Mouse (Mus musculus) cerebellum, adult (tissue): Measurements from ENCODE around the gene Slc1a3.
A peak's percentile ranks its signal among the peaks of the same experiment; 100 is the strongest.
"Not testable (repeated sequence)": the region's sequence is repeated elsewhere in the genome, so short reads cannot be mapped to it uniquely, and the experiment has no call there.

Experiments
- ATAC-seq: cut with Nextera tagmentation; 2 replicates; pipeline ENCODE4 v1.9.2; 2017; ENCODE audit warnings: mild to moderate bottlenecking, moderate library complexity, mixed read lengths; ENCODE audit not compliant: insufficient number of reproducible peaks, low FRiP score, low TSS enrichment

Gene Slc1a3

GRCm38 (mm10) chr15:8711630-8712310 lies 1.2 kb upstream of the Slc1a3 start:
- no peak for ATAC-seq

DNA sequence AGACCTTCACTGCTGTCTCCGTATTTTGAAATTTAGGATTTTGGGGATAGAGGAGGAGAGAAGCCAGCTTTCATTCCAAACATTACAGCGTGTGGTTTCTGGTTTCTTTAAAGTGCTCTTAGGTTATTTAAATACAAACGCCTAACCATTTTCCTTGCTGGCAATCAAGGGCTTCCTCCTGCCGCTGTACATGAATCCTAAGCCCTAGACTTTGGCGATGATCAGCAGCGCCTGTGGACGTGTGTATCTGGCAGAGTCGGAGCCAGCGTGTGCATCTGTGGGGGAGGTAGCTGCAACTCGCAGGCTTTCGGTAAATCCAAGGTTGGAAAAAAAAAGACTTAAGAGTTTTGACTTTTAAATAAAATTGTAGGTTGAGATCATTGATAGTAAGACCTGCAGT lies 986 bp downstream of the Slc1a3 start:
- ATAC-seq = no peak

GRCm38 (mm10) chr15:8706613-8707012 lies 4.0 kb downstream of the Slc1a3 start:
- ATAC-seq = no peak

DNA sequence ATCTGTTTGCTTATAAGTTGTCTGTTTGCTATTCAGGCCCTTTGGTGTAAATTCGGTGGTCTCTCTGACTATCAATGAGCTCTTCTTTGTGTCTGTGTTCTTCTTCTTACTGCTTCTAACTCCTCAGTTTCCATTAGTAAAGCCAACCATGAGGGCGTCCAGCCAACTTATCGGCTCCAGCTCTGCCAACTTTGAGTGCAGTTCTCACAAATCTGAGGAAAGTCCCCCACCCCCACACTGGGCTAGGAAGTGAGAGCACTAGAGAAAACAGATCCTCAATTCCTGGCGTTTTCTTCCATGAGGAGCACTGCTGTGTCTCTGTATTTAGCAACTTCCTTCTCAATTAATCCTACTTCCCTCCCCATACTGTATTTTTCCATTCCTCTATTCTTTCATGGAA lies 4.4 kb downstream of the Slc1a3 start:
- no peak; the same call in 1 of the 2 replicates for ATAC-seq

DNA sequence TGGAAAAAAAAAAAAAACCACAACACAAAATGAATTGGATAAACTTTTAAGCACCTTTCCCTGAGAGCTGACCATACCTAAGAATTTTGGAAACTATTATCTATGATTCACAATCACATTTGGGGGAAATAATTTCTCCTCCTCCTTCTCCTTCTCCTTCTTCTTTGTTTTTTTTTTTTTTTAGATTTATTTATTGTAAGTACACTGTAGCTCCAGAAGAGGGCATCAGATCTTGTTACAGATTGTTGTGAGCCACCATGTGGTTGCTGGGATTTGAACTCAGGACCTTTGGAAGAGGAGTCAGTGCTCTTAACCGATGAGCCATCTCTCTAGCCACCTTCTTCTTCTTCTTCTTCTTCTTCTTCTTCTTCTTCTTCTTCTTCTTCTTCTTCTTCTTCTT lies 5.0 kb downstream of the Slc1a3 start:
- ATAC-seq = not testable (repeated sequence)

DNA sequence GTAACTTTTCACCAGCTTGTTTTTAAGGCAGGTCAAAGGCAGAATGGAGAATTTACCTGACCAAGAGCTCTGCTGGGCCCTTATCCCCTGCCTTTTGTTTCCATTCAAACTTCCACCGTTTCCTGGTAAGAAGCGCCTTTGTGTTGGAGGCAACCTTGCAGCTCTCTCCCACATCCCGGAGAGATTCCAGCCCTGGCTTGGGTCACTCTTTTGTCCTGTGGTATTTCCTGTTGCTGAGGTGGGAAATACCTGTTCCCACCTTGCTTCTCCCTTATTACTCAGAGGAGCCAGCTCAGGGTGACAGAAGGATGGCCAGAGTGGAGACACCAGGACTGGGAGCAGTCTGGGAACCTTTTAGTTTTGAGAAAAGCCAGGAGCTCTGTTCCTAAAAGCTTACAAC lies 12.6 kb downstream of the Slc1a3 start:
- no peak for ATAC-seq

DNA sequence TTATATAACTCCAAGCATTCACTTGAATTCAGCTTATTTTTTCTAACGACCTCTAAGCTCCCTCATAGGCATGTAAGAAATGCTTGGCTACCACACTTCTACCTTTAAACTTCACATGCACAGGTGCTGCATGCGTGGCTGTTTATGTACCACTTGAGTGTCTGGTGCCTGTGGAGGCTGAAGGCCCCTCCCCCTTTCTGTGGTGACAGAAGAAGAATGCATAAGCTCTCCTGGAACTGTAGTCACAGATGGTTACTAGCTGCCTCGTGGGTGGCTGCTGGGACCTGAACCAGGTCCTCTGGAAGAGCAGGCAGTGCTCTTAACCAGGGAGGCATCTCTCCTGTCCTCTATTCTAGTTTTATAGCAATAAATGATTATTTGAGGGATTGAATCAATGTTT lies 13.1 kb downstream of the Slc1a3 start:
- no peak for ATAC-seq

DNA sequence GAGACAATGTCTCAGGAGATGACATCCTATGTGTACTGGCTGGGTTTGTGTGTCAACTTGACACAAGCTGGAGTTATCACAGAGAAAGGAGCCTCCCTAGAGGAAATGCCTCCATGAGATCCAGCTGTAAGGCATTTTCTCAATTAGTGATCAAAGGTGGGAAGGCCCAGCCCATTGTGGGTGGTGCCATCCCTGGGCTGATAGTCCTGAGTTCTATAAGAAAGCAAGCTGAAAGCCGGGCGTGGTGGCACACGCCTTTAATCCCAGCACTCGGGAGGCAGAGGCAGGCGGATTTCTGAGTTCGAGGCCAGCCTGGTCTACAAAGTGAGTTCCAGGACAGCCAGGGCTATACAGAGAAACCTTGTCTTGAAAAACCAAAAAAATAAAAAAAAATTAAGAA lies 20.4 kb downstream of the Slc1a3 start:
- not testable (repeated sequence) for ATAC-seq

DNA sequence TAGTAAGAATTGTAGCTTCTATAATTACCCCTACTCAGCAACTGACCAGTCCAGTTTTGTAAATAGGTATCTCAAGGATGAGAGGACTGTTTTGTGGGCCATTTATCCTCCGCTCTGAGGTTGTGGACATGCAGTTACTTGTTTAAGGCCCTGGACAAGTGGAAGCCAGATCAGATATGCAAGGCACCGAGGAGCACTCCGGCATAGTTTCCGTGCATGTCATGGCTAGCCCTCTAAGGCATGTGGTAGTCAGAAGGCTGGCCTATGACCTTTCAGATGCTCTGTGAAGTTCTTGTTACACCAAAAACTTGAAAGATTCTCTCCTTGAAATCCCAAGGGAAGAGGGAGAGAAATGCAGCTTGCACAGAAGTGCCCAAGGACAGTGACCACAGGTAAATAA lies 23.7 kb downstream of the Slc1a3 start:
- no peak for ATAC-seq

DNA sequence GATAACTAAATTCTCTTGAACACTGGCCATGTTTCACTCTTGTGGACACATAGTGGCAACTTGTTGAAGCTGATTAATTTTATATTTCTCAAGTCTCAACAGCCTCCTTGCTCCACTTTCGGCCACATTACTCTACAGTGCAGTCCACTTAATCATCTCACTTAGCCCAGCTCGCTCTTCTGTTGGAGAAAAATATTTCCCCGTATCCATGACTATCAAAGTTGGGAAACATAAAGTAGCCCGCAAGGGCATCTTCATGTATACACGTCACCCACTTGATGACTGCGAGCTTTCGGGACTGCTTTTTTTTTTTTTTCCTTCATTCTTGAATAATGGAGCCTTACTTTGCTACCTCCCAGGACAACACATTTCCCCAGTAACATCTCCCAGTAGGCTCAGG lies 25.1 kb downstream of the Slc1a3 start:
- ATAC-seq = no peak

DNA sequence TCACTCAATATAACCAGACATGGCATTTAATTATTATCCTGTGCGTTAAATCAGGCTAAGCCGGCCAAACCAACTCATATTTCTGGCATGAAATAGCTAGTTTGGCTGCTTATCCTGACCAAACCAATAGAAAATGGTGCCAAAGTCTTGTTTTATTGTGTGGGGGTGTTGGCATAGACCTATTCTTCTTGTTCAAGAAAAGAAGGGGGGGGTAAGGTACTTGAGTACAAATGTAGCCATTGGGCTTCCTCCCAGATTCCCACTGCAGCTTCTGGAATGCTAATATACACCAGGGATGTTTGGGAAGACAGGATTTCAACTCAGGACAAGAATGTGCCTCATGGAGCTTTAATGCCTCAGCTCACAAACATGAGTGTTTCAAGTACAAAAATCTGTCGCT lies 26.3 kb downstream of the Slc1a3 start:
- ATAC-seq = 0 out of 2 replicates have a peak, but pooled peaks have one; percentile 10

DNA sequence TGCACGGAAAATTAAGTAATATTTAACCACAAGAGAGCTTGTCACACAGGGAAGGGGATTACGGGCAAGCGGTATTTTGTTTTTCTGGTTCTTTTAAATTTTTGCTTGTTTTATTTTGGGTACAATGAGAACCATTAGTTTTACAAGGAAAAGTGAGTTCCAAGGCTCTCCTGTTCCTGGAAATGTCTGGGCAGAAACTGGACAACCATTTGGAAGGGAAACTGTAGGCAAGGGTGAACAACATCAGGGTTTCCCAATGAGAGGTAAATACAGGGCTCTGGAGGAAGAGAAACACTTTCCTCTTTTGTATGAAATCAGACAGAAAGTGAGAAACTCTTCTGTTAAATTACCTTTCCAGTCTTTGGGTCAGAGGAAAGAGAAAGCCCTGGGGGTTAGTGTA lies 27.7 kb downstream of the Slc1a3 start:
- no peak for ATAC-seq

DNA sequence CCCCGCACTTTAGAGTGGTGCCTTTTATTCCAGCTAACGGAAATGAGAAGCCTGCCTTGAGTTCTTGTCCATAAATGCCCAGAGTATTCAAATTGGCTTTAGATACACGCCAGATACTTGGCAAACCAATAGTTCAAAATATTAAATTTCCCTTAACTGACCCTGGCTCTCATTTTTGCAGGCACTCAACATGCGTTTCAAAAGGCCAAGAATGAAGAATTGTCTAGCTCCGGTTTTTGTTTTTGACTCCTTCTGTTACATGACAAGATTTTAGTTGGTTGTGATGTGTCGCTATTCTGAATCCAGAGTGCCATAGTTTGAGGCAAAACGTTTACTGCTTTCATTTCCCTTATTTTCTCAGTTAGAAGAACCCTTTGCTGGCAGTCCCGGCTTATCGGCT lies 28.1 kb downstream of the Slc1a3 start:
- no peak for ATAC-seq

GRCm38 (mm10) chr15:8681971-8682370 lies 28.6 kb downstream of the Slc1a3 start:
- ATAC-seq = no peak

- no peak for ATAC-seq
Measured at GRCm38 (mm10) chr15:8681009-8681408, 29.6 kb downstream of the Slc1a3 start.

- no peak for ATAC-seq
Measured at GRCm38 (mm10) chr15:8676959-8677358, 33.6 kb downstream of the Slc1a3 start.

DNA sequence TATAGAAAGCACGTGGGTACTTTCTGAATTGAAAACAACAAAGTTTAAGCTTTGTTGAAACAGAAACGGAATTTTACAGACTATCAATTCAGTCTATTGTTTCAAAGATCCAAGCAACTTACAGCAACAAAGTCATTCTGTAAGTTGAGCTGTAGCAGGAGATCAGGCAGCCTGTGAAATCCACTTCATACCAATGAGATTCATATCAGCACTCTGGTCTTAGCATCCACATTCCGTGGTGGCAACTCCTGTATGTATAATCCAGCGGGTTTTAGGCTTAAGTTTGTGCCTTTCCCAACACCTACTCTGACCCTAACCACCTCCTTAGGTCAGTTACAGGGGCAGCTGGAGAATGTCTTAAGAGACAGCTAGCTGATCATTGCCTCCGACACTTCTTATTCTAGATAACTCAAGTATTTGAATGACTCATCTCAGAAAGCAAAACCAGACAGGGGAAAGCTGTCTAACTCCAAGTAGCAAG lies 34.3 kb downstream of the Slc1a3 start:
- ATAC-seq = no peak

DNA sequence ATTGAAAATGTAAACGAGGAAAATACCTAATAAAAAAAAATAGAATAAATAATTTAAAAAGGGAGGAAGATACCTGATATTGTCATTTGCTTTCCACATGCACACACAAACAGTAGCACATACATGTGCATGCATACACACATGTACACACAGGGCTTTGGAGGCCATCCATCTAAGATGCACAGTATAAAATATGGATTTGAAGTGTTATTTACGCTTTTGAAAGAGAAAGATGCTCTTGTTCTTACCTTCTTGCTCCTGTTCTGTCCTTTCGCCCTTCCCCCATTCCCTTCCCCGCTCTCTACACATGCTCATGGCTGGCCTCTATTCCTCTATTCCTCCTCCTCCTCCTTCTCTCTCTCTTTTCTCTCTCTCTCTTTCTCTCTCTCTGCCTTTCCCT lies 34.9 kb downstream of the Slc1a3 start:
- no peak for ATAC-seq

GRCm38 (mm10) chr15:8672532-8672931 lies 38.0 kb downstream of the Slc1a3 start:
- ATAC-seq = no peak

DNA sequence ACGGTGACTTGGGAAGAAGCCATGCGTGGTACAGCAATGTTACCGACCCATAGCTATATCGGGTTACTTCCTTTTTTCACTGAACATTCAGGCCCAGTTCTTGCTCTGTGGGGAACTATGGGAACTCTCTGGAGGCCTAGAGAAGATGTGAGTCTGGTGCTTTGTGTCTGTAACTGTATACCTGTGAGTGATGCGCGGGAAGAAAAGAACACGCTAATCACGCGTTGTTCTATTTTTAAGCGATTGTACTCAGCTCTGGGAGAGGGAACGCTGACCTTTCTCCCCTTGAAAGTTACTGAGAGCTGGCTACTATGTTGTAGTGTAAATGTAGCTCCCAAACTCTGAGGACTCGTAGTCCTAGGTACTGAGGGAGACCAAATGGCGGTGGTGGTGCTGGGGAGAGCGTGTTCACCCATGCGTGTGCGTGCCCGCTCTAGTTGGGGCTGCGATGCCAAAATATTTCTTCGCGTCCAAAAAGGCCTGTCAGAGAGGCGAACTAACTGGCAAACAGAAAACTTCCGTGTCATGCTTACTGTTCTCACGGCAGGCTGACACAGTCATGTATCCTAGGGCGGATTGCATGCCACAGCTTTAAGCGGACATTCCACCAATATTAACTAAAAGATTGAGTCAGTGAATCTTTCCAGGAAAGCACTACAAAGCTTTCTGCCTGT lies 42.6 kb downstream of the Slc1a3 start:
- no peak for ATAC-seq

DNA sequence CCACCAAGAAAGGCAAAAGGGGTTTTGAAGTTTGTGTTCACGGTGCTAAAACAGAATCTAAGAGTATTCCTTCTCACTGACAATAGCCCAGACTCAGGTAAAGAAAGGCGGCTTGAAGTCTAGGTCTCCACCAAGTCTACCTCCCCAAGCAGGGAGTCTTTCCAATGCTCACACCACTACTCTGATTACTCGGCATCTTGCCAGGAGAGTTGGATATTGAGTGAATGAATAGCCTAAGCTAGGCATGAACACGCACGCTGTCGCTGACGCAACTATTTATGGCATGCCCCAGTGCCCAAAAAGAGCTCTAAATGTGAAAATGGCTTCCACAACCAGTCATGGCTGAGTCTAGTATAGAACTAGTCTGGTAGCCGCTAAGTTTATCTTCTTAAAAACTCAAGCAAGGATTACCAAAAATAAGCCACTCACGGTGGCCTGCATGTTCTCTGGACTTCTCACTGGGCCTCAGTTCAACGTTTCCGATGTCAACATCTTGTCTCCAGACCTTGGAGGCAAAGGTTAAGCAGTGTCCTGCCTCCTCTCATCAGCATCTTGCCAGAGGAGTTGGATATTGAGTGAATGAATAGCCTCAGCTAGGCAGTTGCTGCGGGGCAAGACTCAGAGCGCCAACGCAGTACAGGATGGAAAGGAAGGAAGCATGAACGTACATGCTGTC lies 44.8 kb downstream of the Slc1a3 start:
- ATAC-seq = no peak
